Mouse (Mus musculus): ENCODE data around the gene Slc16a1. TPM values are rescaled to one million over a fixed set of nuclear protein-coding genes. Genes with fewer than 3 reads are reported as not detected.

Gene Slc16a1
- polyA plus RNA-seq (2015; fragmentation: Nextera tagmentation; extraction: Ambion mirVana), result 79.9 and 84.1 TPM in 2 replicates

- Histone ChIP-seq H3K4me1 (ENCODE audit: control insufficient read depth, insufficient read depth, low read length) (peaks cover 19% of the 10 kb centered on the region), H3K9ac (ENCODE audit: low read length) (peak within 1 kb of the TSS; percentile 99), H3K36me3 (ENCODE audit: control insufficient read depth, insufficient read depth) (no peaks in the 10 kb centered on the region), H3K4me3 (ENCODE audit: low read length) (peak within 1 kb of the TSS; percentile 95), H3K9me3 (replicated peaks; ENCODE audit: control insufficient read depth, low read length) (no peaks in the 10 kb centered on the region), H3K27me3 (ENCODE audit: control insufficient read depth, insufficient read depth, low read length) (no peaks in the 10 kb centered on the region), H3K4me2 (ENCODE audit: low read depth, low read length) (peak within 1 kb of the TSS; percentile 77), H3K27ac (ENCODE audit: low read length) (peak within 1 kb of the TSS; percentile 94)
- peak; percentile 98 for ATAC-seq (replicated peaks; ENCODE audit: extremely low read depth, insufficient read depth, low FRiP score)
- under 1% methylated on average over 50 of the region's 50 CpGs for WGBS
Measured at GRCm38 (mm10) chr3:104638403-104638779, at the start of gene Slc16a1. TSS of gene Slc16a1 (plus strand) at chr3:104638668.

GRCm38 (mm10) chr3:104596451-104597134 lies 41.9 kb upstream of the Slc16a1 start:
- H3K4me1 ChIP-seq (ENCODE audit: control insufficient read depth, insufficient read depth, low read length), result peaks cover 44% of the 10 kb centered on the region
- no peaks in the 10 kb centered on the region for H3K9me3 ChIP-seq (replicated peaks; ENCODE audit: control insufficient read depth, low read length)
- no peaks in the 10 kb centered on the region for H3K36me3 ChIP-seq (ENCODE audit: control insufficient read depth, insufficient read depth)
- H3K4me2 ChIP-seq (ENCODE audit: low read depth, low read length), result peak overlapping the region; percentile 56
- no peak for ATAC-seq (replicated peaks; ENCODE audit: extremely low read depth, insufficient read depth, low FRiP score)
- no peaks in the 10 kb centered on the region for H3K27me3 ChIP-seq (ENCODE audit: control insufficient read depth, insufficient read depth, low read length)
- H3K9ac ChIP-seq (ENCODE audit: low read length), result peak overlapping the region; percentile 69
- WGBS, result 41% methylated on average over 6 of the region's 6 CpGs
- peak overlapping the region; percentile 19 for H3K4me3 ChIP-seq (ENCODE audit: low read length)
- H3K27ac ChIP-seq (ENCODE audit: low read length), result peak overlapping the region; percentile 98

- Histone ChIP-seq H3K4me2 (ENCODE audit: low read depth, low read length) (peak overlapping the region; percentile 56), H3K9me3 (replicated peaks; ENCODE audit: control insufficient read depth, low read length) (no peaks in the 10 kb centered on the region), H3K36me3 (ENCODE audit: control insufficient read depth, insufficient read depth) (no peaks in the 10 kb centered on the region), H3K27me3 (ENCODE audit: control insufficient read depth, insufficient read depth, low read length) (no peaks in the 10 kb centered on the region), H3K4me1 (ENCODE audit: control insufficient read depth, insufficient read depth, low read length) (peaks cover 49% of the 10 kb centered on the region), H3K9ac (ENCODE audit: low read length) (peak overlapping the region; percentile 69), H3K4me3 (ENCODE audit: low read length) (peak overlapping the region; percentile 19), H3K27ac (ENCODE audit: low read length) (peak overlapping the region; percentile 98)
- 28% methylated on average over 10 of the region's 10 CpGs for WGBS
- peak; percentile 76 for ATAC-seq (replicated peaks; ENCODE audit: extremely low read depth, insufficient read depth, low FRiP score)
Measured at GRCm38 (mm10) chr3:104597135-104597764, 41.2 kb upstream of the Slc16a1 start.

- no peaks in the 10 kb centered on the region for H3K27me3 ChIP-seq (ENCODE audit: control insufficient read depth, insufficient read depth, low read length)
- H3K4me2 ChIP-seq (ENCODE audit: low read depth, low read length), result peak overlapping the region; percentile 59
- H3K4me3 ChIP-seq (ENCODE audit: low read length), result peak overlapping the region; percentile 30
- H3K36me3 ChIP-seq (ENCODE audit: control insufficient read depth, insufficient read depth), result no peaks in the 10 kb centered on the region
- peaks cover 52% of the 10 kb centered on the region for H3K4me1 ChIP-seq (ENCODE audit: control insufficient read depth, insufficient read depth, low read length)
- no peaks in the 10 kb centered on the region for H3K9me3 ChIP-seq (replicated peaks; ENCODE audit: control insufficient read depth, low read length)
- peak overlapping the region; percentile 98 for H3K27ac ChIP-seq (ENCODE audit: low read length)
- 33% methylated on average over 20 of the region's 20 CpGs for WGBS
- peak overlapping the region; percentile 48 for H3K9ac ChIP-seq (ENCODE audit: low read length)
- peak; percentile 94 for ATAC-seq (replicated peaks; ENCODE audit: extremely low read depth, insufficient read depth, low FRiP score)
Measured at GRCm38 (mm10) chr3:104599296-104600150, 38.9 kb upstream of the Slc16a1 start.

- no peak overlapping the region for H3K4me3 ChIP-seq (ENCODE audit: low read length)
- H3K4me1 ChIP-seq (ENCODE audit: control insufficient read depth, insufficient read depth, low read length), result peaks cover 52% of the 10 kb centered on the region
- ATAC-seq (replicated peaks; ENCODE audit: extremely low read depth, insufficient read depth, low FRiP score), result no peak
- no peaks in the 10 kb centered on the region for H3K9me3 ChIP-seq (replicated peaks; ENCODE audit: control insufficient read depth, low read length)
- H3K36me3 ChIP-seq (ENCODE audit: control insufficient read depth, insufficient read depth), result no peaks in the 10 kb centered on the region
- H3K27me3 ChIP-seq (ENCODE audit: control insufficient read depth, insufficient read depth, low read length), result no peaks in the 10 kb centered on the region
- peak overlapping the region; percentile 98 for H3K27ac ChIP-seq (ENCODE audit: low read length)
- WGBS, result 42% methylated on average over 3 of the region's 3 CpGs
- H3K9ac ChIP-seq (ENCODE audit: low read length), result peak overlapping the region; percentile 48
- H3K4me2 ChIP-seq (ENCODE audit: low read depth, low read length), result peak overlapping the region; percentile 59
Measured at GRCm38 (mm10) chr3:104600691-104601090, 37.8 kb upstream of the Slc16a1 start.

- H3K4me1 ChIP-seq (ENCODE audit: control insufficient read depth, insufficient read depth, low read length), result peaks cover 43% of the 10 kb centered on the region
- H3K9ac ChIP-seq (ENCODE audit: low read length), result no peak overlapping the region
- 59% methylated on average over 4 of the region's 4 CpGs for WGBS
- H3K27me3 ChIP-seq (ENCODE audit: control insufficient read depth, insufficient read depth, low read length), result no peaks in the 10 kb centered on the region
- ATAC-seq (replicated peaks; ENCODE audit: extremely low read depth, insufficient read depth, low FRiP score), result no peak
- no peaks in the 10 kb centered on the region for H3K9me3 ChIP-seq (replicated peaks; ENCODE audit: control insufficient read depth, low read length)
- peak overlapping the region; percentile 98 for H3K27ac ChIP-seq (ENCODE audit: low read length)
- no peak overlapping the region for H3K4me2 ChIP-seq (ENCODE audit: low read depth, low read length)
- H3K4me3 ChIP-seq (ENCODE audit: low read length), result no peak overlapping the region
- no peaks in the 10 kb centered on the region for H3K36me3 ChIP-seq (ENCODE audit: control insufficient read depth, insufficient read depth)
Measured at GRCm38 (mm10) chr3:104601680-104602079, 36.8 kb upstream of the Slc16a1 start.

GRCm38 (mm10) chr3:104609690-104610380 lies 28.6 kb upstream of the Slc16a1 start:
- WGBS, result 45% methylated on average over 8 of the region's 8 CpGs
- Histone ChIP-seq H3K27ac (ENCODE audit: low read length) (peak overlapping the region; percentile 44; the same call in 1 of the 2 replicates), H3K9ac (ENCODE audit: low read length) (no peak overlapping the region), H3K36me3 (ENCODE audit: control insufficient read depth, insufficient read depth) (no peaks in the 10 kb centered on the region), H3K27me3 (ENCODE audit: control insufficient read depth, insufficient read depth, low read length) (no peaks in the 10 kb centered on the region), H3K4me2 (ENCODE audit: low read depth, low read length) (no peak overlapping the region), H3K4me1 (ENCODE audit: control insufficient read depth, insufficient read depth, low read length) (peaks cover 13% of the 10 kb centered on the region; the same call in 1 of the 2 replicates), H3K9me3 (replicated peaks; ENCODE audit: control insufficient read depth, low read length) (no peaks in the 10 kb centered on the region), H3K4me3 (ENCODE audit: low read length) (no peak overlapping the region)
- 0 out of 2 replicates have a peak, but pooled peaks have one; percentile 18 for ATAC-seq (replicated peaks; ENCODE audit: extremely low read depth, insufficient read depth, low FRiP score)

GRCm38 (mm10) chr3:104610453-104611230 lies 27.8 kb upstream of the Slc16a1 start:
- WGBS, result 69% methylated on average over 6 of the region's 6 CpGs
- Histone ChIP-seq H3K4me3 (ENCODE audit: low read length) (no peak overlapping the region), H3K4me1 (ENCODE audit: control insufficient read depth, insufficient read depth, low read length) (peaks cover 13% of the 10 kb centered on the region; the same call in 1 of the 2 replicates), H3K36me3 (ENCODE audit: control insufficient read depth, insufficient read depth) (no peaks in the 10 kb centered on the region), H3K9me3 (replicated peaks; ENCODE audit: control insufficient read depth, low read length) (no peaks in the 10 kb centered on the region), H3K4me2 (ENCODE audit: low read depth, low read length) (no peak overlapping the region), H3K27ac (ENCODE audit: low read length) (no peak overlapping the region), H3K9ac (ENCODE audit: low read length) (no peak overlapping the region), H3K27me3 (ENCODE audit: control insufficient read depth, insufficient read depth, low read length) (no peaks in the 10 kb centered on the region)
- no peak for ATAC-seq (replicated peaks; ENCODE audit: extremely low read depth, insufficient read depth, low FRiP score)
